Mouse (Mus musculus): ENCODE measurements at regions not wholly inside any gene's neighbourhood (a gene's known extent, or its start where the extent isn't known, plus 50 kb on each side); places are given as distances from the start of the nearest gene placed in this dataset.

GRCm38 (mm10) chr1:143217401-143217800 lies 423.1 kb upstream of the B3galt2 start:
- H3K79me2 ChIP-seq (ENCODE audit: control insufficient read depth, insufficient read depth, low read length, poor library complexity) = no peaks in the 10 kb centered on the region
- H3K27me3 ChIP-seq (ENCODE audit: control insufficient read depth in 1 of 2, insufficient read depth in 2 of 2, low read length in 2 of 2) = no peaks in the 10 kb centered on the region
- H3K4me3 ChIP-seq (ENCODE audit: control insufficient read depth in 1 of 2, insufficient read depth in 1 of 2, low read depth in 2 of 2, low read length in 2 of 2) = no peak overlapping the region
- H3K9me3 ChIP-seq (replicated peaks; ENCODE audit: insufficient read depth, low read length) = no peaks in the 10 kb centered on the region
- no peak for DNase-seq (ENCODE audit: low read depth, low spot score)
- H3K36me3 ChIP-seq (ENCODE audit: control insufficient read depth in 1 of 2, insufficient read depth in 2 of 2, low read length in 2 of 2) = no peaks in the 10 kb centered on the region
- H3K4me1 ChIP-seq (ENCODE audit: control insufficient read depth in 1 of 2, insufficient read depth in 2 of 2, low read length in 2 of 2) = no peaks in the 10 kb centered on the region
- H3K27ac ChIP-seq (ENCODE audit: control insufficient read depth, low read depth, low read length) = no peak overlapping the region
- no peak for TF ChIP-seq JUND (IDR thresholded peaks at IDR 0.05; ENCODE audit: low read depth, low read length)
- no peak for TF ChIP-seq HCFC1 (IDR thresholded peaks at IDR 0.05; ENCODE audit: low read depth, low read length)
- TF ChIP-seq RCOR1 (IDR thresholded peaks at IDR 0.05; ENCODE audit: low read depth, low read length) = no peak
- no peak for TF ChIP-seq RAD21 (IDR thresholded peaks at IDR 0.05; ENCODE audit: low read depth, low read length)
- no peak overlapping the region for H3K9ac ChIP-seq (ENCODE audit: control insufficient read depth, low read depth, low read length, poor library complexity, severe bottlenecking)

- H3K36me3 ChIP-seq (ENCODE audit: control insufficient read depth in 1 of 2, insufficient read depth in 2 of 2, low read length in 2 of 2) = no peaks in the 10 kb centered on the region
- no peaks in the 10 kb centered on the region for H3K9me3 ChIP-seq (replicated peaks; ENCODE audit: insufficient read depth, low read length)
- no peak for DNase-seq (ENCODE audit: low read depth, low spot score)
- TF ChIP-seq GATA1 (IDR thresholded peaks at IDR 0.05; ENCODE audit: low read depth, low read length) = no peak
- TF ChIP-seq MAFK (IDR thresholded peaks at IDR 0.05; ENCODE audit: borderline replicate concordance, low read depth, low read length) = no peak
- no peak for TF ChIP-seq UBTF (IDR thresholded peaks at IDR 0.05; ENCODE audit: borderline replicate concordance, insufficient read depth, low read depth, low read length)
- TF ChIP-seq USF1 (IDR thresholded peaks at IDR 0.05; ENCODE audit: low read depth, low read length) = no peak
- no peak for TF ChIP-seq RCOR1 (IDR thresholded peaks at IDR 0.05; ENCODE audit: low read depth, low read length)
- no peak for TF ChIP-seq EP300 (IDR thresholded peaks at IDR 0.05; ENCODE audit: low read depth in 1 of 2, low read length in 2 of 2)
- TF ChIP-seq ETS1 (IDR thresholded peaks at IDR 0.05; ENCODE audit: low read depth, low read length) = no peak
- TF ChIP-seq ELF1 (IDR thresholded peaks at IDR 0.05; ENCODE audit: low read depth, low read length) = no peak
- TF ChIP-seq MAZ (IDR thresholded peaks at IDR 0.05; ENCODE audit: low read depth, low read length) = no peak
- no peak for TF ChIP-seq POLR2A (IDR thresholded peaks at IDR 0.05; ENCODE audit: control insufficient read depth in 1 of 2, insufficient read depth in 1 of 2, low read depth in 1 of 2, low read length in 2 of 2, poor library complexity in 1 of 2)
- no peak for TF ChIP-seq ZKSCAN1 (IDR thresholded peaks at IDR 0.05; ENCODE audit: low read depth, low read length)
- no peak for TF ChIP-seq GABPA (IDR thresholded peaks at IDR 0.05; ENCODE audit: low read depth, low read length)
- TF ChIP-seq SIN3A (IDR thresholded peaks at IDR 0.05; ENCODE audit: low read length) = no peak
- TF ChIP-seq TAL1 (IDR thresholded peaks at IDR 0.05; ENCODE audit: low read length) = no peak
- no peaks in the 10 kb centered on the region for H3K79me2 ChIP-seq (ENCODE audit: control insufficient read depth, insufficient read depth, low read length, poor library complexity)
- no peak overlapping the region for H3K27ac ChIP-seq (ENCODE audit: control insufficient read depth, low read depth, low read length)
- no peak overlapping the region for H3K9ac ChIP-seq (ENCODE audit: control insufficient read depth, low read depth, low read length, poor library complexity, severe bottlenecking)
- H3K4me3 ChIP-seq (ENCODE audit: control insufficient read depth in 1 of 2, insufficient read depth in 1 of 2, low read depth in 2 of 2, low read length in 2 of 2) = no peak overlapping the region
- no peaks in the 10 kb centered on the region for H3K4me1 ChIP-seq (ENCODE audit: control insufficient read depth in 1 of 2, insufficient read depth in 2 of 2, low read length in 2 of 2)
- H3K27me3 ChIP-seq (ENCODE audit: control insufficient read depth in 1 of 2, insufficient read depth in 2 of 2, low read length in 2 of 2) = no peaks in the 10 kb centered on the region
Measured at GRCm38 (mm10) chr1:143231969-143232368, 408.5 kb upstream of the B3galt2 start.

Data from MEL (cell line).